ENCODE assay signal across 9 mouse cellular contexts in genomic region chr12:74803740-74804512, GRCm38 (mm10).
DNase-seq lines count a peak whose midpoint lies in the region; ATAC-seq lines count a peak whose summit lies in the region.
"Had no signal": no experiment of that assay in that cellular context is flagged by ENCODE, and none has a peak within 500 bp of the region (broad histone marks: within the 10 kb centered on the region; RNA-seq: fewer than 3 reads in every experiment).

No protein-coding gene starts in this region.

- H3K27me3 ChIP-seq in midbrain, embryonic 11.5 days (ENCODE audit: control insufficient read depth, insufficient read depth, low read length): no peaks in the 10 kb centered on the region
- H3K27me3 ChIP-seq in midbrain, embryonic 16.5 days (ENCODE audit: control insufficient read depth, insufficient read depth, low read depth, low read length): no peaks in the 10 kb centered on the region
- no peaks in the 10 kb centered on the region for H3K27me3 ChIP-seq in midbrain, embryonic 12.5 days

- no peaks in the 10 kb centered on the region for H3K4me1 ChIP-seq in midbrain, embryonic 11.5 days (ENCODE audit: control insufficient read depth, insufficient read depth, low read length)
- no peaks in the 10 kb centered on the region for H3K4me1 ChIP-seq in midbrain, embryonic 16.5 days (ENCODE audit: control insufficient read depth, insufficient read depth, low read length)
- no peaks in the 10 kb centered on the region for H3K4me1 ChIP-seq in midbrain, embryonic 12.5 days

- no peaks in the 10 kb centered on the region for H3K36me3 ChIP-seq in midbrain, embryonic 11.5 days (ENCODE audit: control insufficient read depth, insufficient read depth, low read length)
- H3K36me3 ChIP-seq in midbrain, embryonic 16.5 days (ENCODE audit: control insufficient read depth, insufficient read depth, low read length): no peaks in the 10 kb centered on the region
- no peaks in the 10 kb centered on the region for H3K36me3 ChIP-seq in midbrain, embryonic 12.5 days

- peak; percentile 73 for ATAC-seq in midbrain, embryonic 11.5 days (ENCODE audit: low FRiP score)
- ATAC-seq in midbrain, embryonic 16.5 days: no peak; the same call in 1 of the 2 replicates
- peak; percentile 69; the same call in 1 of the 2 replicates for ATAC-seq in midbrain, embryonic 12.5 days (ENCODE audit: low FRiP score, low read depth)

- no peaks in the 10 kb centered on the region for H3K9me3 ChIP-seq in midbrain, embryonic 11.5 days (ENCODE audit: control insufficient read depth, low read length)
- peaks cover 3% of the 10 kb centered on the region; the same call in 1 of the 2 replicates for H3K9me3 ChIP-seq in midbrain, embryonic 16.5 days (replicated peaks; ENCODE audit: control insufficient read depth, low read length, poor library complexity, severe bottlenecking)
- peaks cover 5% of the 10 kb centered on the region; the same call in 1 of the 2 replicates for H3K9me3 ChIP-seq in midbrain, embryonic 12.5 days

- peak; percentile 90 to 100 for DNase-seq in cerebellum, postnatal 4 days (ENCODE audit: low spot score in 2 of 2)
- no peak for DNase-seq in cerebellum, adult 18-20 months
- DNase-seq in midbrain, embryonic 11.5 days (ENCODE audit: low spot score, missing footprints): peak; percentile 88
- DNase-seq in forelimb bud, embryonic 11.5 days (ENCODE audit: low read depth, low spot score): peak; percentile 78
- DNase-seq in thymus, adult 18-20 months: no peak
- no peak for DNase-seq in ovary, postnatal 14 days (ENCODE audit: low spot score)

- no peak overlapping the region for H3K4me3 ChIP-seq in midbrain, embryonic 11.5 days (ENCODE audit: low read depth, low read length)
- no peak overlapping the region for H3K4me3 ChIP-seq in midbrain, embryonic 16.5 days (ENCODE audit: low read depth, low read length)
- H3K4me3 ChIP-seq in midbrain, embryonic 12.5 days: no peak overlapping the region
- H3K4me3 ChIP-seq: myocyte had no signal

- no peak overlapping the region for H3K9ac ChIP-seq in midbrain, embryonic 11.5 days (ENCODE audit: low read length)
- H3K9ac ChIP-seq in midbrain, embryonic 16.5 days (ENCODE audit: low read depth, low read length): no peak overlapping the region
- H3K9ac ChIP-seq in midbrain, embryonic 12.5 days (replicated peaks): no peak overlapping the region

- no peak overlapping the region for H3K4me2 ChIP-seq in midbrain, embryonic 11.5 days
- no peak overlapping the region for H3K4me2 ChIP-seq in midbrain, embryonic 16.5 days (ENCODE audit: low read length)
- no peak overlapping the region for H3K4me2 ChIP-seq in midbrain, embryonic 12.5 days (replicated peaks)

- H3K27ac ChIP-seq in midbrain, embryonic 11.5 days (ENCODE audit: low read depth, low read length): no peak overlapping the region
- no peak overlapping the region for H3K27ac ChIP-seq in midbrain, embryonic 16.5 days (ENCODE audit: low read length)
- no peak overlapping the region for H3K27ac ChIP-seq in midbrain, embryonic 12.5 days (replicated peaks)

- 64% methylated on average over 13 of the region's 13 CpGs for WGBS in midbrain, embryonic 11.5 days
- 67% methylated on average over 13 of the region's 13 CpGs for WGBS in midbrain, embryonic 16.5 days
- 56% methylated on average over 13 of the region's 13 CpGs for WGBS in midbrain, embryonic 12.5 days

Comparison
In these comparisons a context has a peak if more than half of its experiments do, and no peak if none do; other contexts are left out.
1. DNase-seq: peak in cerebellum, postnatal 4 days (2 of 2), midbrain, embryonic 11.5 days (single experiment) and forelimb bud, embryonic 11.5 days (single experiment); none in cerebellum, adult 18-20 months (0 of 2), thymus, adult 18-20 months (0 of 2) and ovary, postnatal 14 days (single experiment).